Comparison of ENCODE assay signal across 8 mouse cellular contexts in genomic region chr2:156729537-156730469, GRCm38 (mm10). TPM values are rescaled to one million over a fixed set of nuclear protein-coding genes. Genes with fewer than 3 reads are reported as not detected.
DNase-seq lines count a peak whose midpoint lies in the region; ATAC-seq and TF ChIP-seq lines count a peak whose summit lies in the region.

No protein-coding gene starts in this region.

- no peak overlapping the region for H3K4me3 ChIP-seq in layer of hippocampus, adult 2 months

- DNase-seq in layer of hippocampus, adult 2 months (ENCODE audit: low spot score in 2 of 2) = no peak
- no peak for DNase-seq in layer of hippocampus, adult 8-10 months (ENCODE audit: low spot score in 2 of 2)
- DNase-seq in adipocyte (ENCODE audit: low spot score) = peak; percentile 79
- peak; percentile 34 for DNase-seq in induced T-regulatory cell, adult 2 months (ENCODE audit: low read depth)
- no peak for DNase-seq in urinary bladder, adult 18-20 months (ENCODE audit: low spot score in 2 of 2)
- DNase-seq in testis, postnatal 10 days (ENCODE audit: low spot score) = no peak
- no peak for DNase-seq in thymus, postnatal 25 days

- peak overlapping the region; percentile 74 for H3K27ac ChIP-seq in layer of hippocampus, adult 2 months

- TF ChIP-seq CTCF in layer of hippocampus, adult 2 months (conservative IDR thresholded peaks at IDR 0.05) = no peak

- peak; percentile 43 for ATAC-seq in megakaryocyte-erythroid progenitor cell, adult 5-6 weeks (replicated peaks; ENCODE audit: low FRiP score, low TSS enrichment, poor library complexity, severe bottlenecking)

RNA-seq across cellular contexts. Expression of gene Myl9, which starts 45.4 kb away (rescaled TPM):
- 10 to 100 TPM; 14.3 to 18.6 TPM for total RNA-seq in layer of hippocampus, adult 2 months (2021)
- 10 to 100 TPM; 10.4 to 22.0 (median 16.4) TPM for total RNA-seq in layer of hippocampus, adult 8-10 months (2022)
- not detected in 2 replicates for total RNA-seq in megakaryocyte-erythroid progenitor cell, adult 5-6 weeks (2014; fragmentation: Nextera tagmentation)
- total RNA-seq in megakaryocyte-erythroid progenitor cell, adult 5-6 weeks (2017) = not detected in 2 replicates

Comparison
In these comparisons a context has a peak if more than half of its experiments do, and no peak if none do; other contexts are left out.
1. DNase-seq: peak in adipocyte (single experiment) and induced T-regulatory cell, adult 2 months (single experiment); none in layer of hippocampus, adult 2 months (0 of 2), layer of hippocampus, adult 8-10 months (0 of 2), urinary bladder, adult 18-20 months (0 of 2), testis, postnatal 10 days (single experiment) and thymus, postnatal 25 days (single experiment).
2. RNA of gene Myl9, which starts 45.4 kb away (total RNA-seq): 10.4 to 22.0 TPM in layer of hippocampus, adult 8-10 months and 14.3 to 18.6 TPM in layer of hippocampus, adult 2 months; not detected in megakaryocyte-erythroid progenitor cell, adult 5-6 weeks; every median in the first group is over 4 times any median in the second.